Mouse (Mus musculus): ENCODE data around the gene B230217C12Rik.

- TF ChIP-seq POLR2A (IDR thresholded peaks at IDR 0.05; ENCODE audit: borderline replicate concordance, control insufficient read depth, low read depth, low read length) (no peak), CTCF (IDR thresholded peaks at IDR 0.05; ENCODE audit: control insufficient read depth, insufficient read depth, low read length) (no peak)
Observed at GRCm38 (mm10) chr11:97855473-97855872, 14.9 kb downstream of the B230217C12Rik start.

Measured in bone marrow, adult 2 months (tissue).